Mouse (Mus musculus) lung, postnatal 0 days (tissue): Measurements from ENCODE around the gene Il21r.

Experiments used
- CTCF ChIP-seq: IDR thresholded peaks from 2 replicates; pipeline ENCODE4 v1.5.1; 2016; ENCODE audit warnings: antibody characterized with exemption, mild to moderate bottlenecking
- EP300 ChIP-seq: IDR thresholded peaks from 2 replicates; pipeline ENCODE4 v1.6.1; 2016; ENCODE audit warnings: antibody characterized with exemption, mild to moderate bottlenecking, control low read depth

- TF ChIP-seq EP300 (no peak), CTCF (no peak)
Observed at GRCm38 (mm10) chr7:125679936-125680335, 76.7 kb downstream of the Il21r start.
